Mouse (Mus musculus) kidney, embryonic 16.5 days (tissue): ENCODE measurements around the gene Rrp8. TPM values are rescaled to one million over a fixed set of nuclear protein-coding genes. Genes with fewer than 3 reads are reported as not detected.

Experiments used
- ATAC-seq: fragments of 200-750 bp; cut with Nextera tagmentation; 2 replicates; pipeline ENCODE4 v1.8.0; 2017; ENCODE audit warnings: moderate TSS enrichment; ENCODE audit not compliant: low FRiP score, low TSS enrichment
- H3K27ac ChIP-seq: fragments of 300-500 bp; sonication (generic); 2 replicates; pipeline ENCODE4 v1.5.1; 2014; ENCODE audit warnings: low read length
- H3K27me3 ChIP-seq: fragments of 300-500 bp; sonication (generic); 2 replicates; pipeline ENCODE4 v1.6.1; 2014; ENCODE audit warnings: low read length, control low read depth, mixed read lengths; ENCODE audit not compliant: insufficient read depth
- H3K36me3 ChIP-seq: fragments of 300-500 bp; sonication (generic); 2 replicates; pipeline ENCODE4 v1.6.1; 2014; ENCODE audit warnings: low read length, control low read depth, mixed read lengths; ENCODE audit not compliant: insufficient read depth
- H3K4me1 ChIP-seq: fragments of 300-500 bp; sonication (generic); 2 replicates; pipeline ENCODE4 v1.6.1; 2014; ENCODE audit warnings: low read length, control low read depth, mixed read lengths; ENCODE audit not compliant: insufficient read depth
- H3K4me2 ChIP-seq: fragments of 300-500 bp; sonication (generic); replicated peaks from 2 replicates; pipeline ENCODE4 v1.6.1; 2014; ENCODE audit warnings: low read depth, low read length
- H3K4me3 ChIP-seq: fragments of 300-500 bp; sonication (generic); 2 replicates; pipeline ENCODE4 v1.5.1; 2014; ENCODE audit warnings: mild to moderate bottlenecking, low read length
- H3K9ac ChIP-seq: fragments of 300-500 bp; sonication (generic); replicated peaks from 2 replicates; pipeline ENCODE4 v1.6.1; 2014; ENCODE audit warnings: low read length
- H3K9me3 ChIP-seq: fragments of 300-500 bp; sonication (generic); 2 replicates; pipeline ENCODE4 v1.6.1; 2016; ENCODE audit warnings: low read length, control low read depth
- WGBS: fragments of 180-500 bp; shearing (Covaris S2); extraction: QIAGEN DNeasy Blood & Tissue Kit; methylation state at CpG from one replicate; pipeline ENCODE4 v1.1.7; 2014; 5-methylcytosine and 5-hydroxymethylcytosine counted together
- polyA plus RNA-seq: library from polyadenylated mRNA; unstranded; fragments of >200 nt; fragmentation: Nextera tagmentation; extraction: Ambion mirVana; gene quantifications from 2 replicates; pipeline ENCODE4 v1.2.1, GENCODE M21; 2015

Rrp8 gene
- polyA plus RNA-seq: 42.9 TPM in 2 replicates

DNA sequence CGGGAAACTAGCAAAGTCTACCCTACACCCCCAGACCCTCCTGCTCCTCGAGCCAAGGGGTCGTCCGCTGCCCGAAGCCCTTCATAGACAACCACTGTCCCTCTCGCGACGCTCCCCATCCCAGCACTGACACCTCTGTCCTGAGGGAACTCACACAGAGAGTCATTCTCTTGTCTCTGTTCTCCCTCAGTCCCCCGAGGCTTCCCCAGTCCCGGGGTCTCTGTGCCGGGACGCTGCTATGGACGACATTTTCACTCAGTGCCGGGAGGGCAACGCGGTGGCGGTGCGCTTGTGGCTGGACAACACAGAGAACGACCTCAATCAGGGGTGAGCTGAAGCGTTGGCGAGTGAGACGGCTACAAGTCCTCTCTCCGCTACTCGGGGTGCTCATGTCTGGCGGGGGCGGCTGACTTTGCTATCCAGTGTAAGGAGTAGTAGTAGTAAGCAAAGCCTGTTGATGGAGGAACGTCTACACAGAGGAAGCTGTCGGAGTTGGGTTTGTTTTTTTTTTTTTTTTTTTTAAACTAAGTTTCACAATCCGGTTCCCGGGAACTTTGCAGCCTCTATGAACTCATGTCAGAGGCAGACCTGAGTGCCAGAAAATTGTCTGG is at the start of gene Rrp8:
Gene Rrp8 (minus strand): TSS at position 475 of the 611 bp plus-strand sequence.
- Histone ChIP-seq H3K4me2 (peak within 1 kb of the TSS; percentile 79), H3K4me1 (peaks cover 36% of the 10 kb centered on the region), H3K36me3 (peaks cover 48% of the 10 kb centered on the region), H3K27me3 (no peaks in the 10 kb centered on the region), H3K27ac (peak within 1 kb of the TSS; percentile 95), H3K9me3 (no peaks in the 10 kb centered on the region), H3K9ac (peak within 1 kb of the TSS; percentile 85), H3K4me3 (peak within 1 kb of the TSS; percentile 72)
- WGBS: under 1% methylated on average over 30 of the region's 30 CpGs
- ATAC-seq: peak; percentile 1; the same call in 1 of the 2 replicates

DNA sequence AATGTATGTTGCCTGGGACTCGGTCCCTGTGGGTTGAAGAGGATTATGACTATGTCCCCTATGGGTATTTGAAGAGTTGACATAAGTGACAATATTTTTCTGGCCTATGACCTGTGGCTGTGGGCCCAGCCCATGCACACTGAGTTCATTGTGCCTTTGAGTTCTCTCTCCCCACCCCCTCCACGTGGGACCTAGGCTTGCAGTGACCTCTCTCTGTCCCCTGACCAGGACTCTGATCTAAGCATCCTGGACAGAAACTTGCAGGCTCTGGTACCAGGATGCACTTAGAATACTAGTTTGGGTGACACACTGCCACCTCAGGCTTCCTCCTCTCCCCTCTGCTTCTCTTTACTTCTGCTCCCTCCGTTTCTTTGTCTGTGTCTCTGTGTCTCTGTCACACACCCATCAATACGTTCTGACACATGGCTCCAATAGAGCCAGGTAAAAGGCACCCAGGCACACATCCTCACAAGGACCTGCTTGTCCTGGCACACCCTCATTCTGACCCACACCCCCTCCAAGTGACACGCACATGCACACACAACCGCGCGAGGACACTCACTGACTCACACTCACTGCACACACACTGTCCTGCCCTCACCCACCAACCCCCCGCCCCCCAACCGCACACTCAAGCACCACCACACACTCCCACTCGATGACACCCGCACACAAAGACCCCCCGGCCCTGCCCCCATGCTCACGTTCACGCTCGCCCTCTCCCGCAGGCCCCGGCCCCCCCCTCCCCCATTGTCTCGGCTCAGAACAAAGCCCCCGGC is 49.5 kb upstream of the Rrp8 start:
- WGBS: 3% methylated on average over 15 of the region's 20 CpGs
- H3K4me2 ChIP-seq: peak overlapping the region; percentile 62

GRCm38 (mm10) chr7:105784556-105784955 is 47.4 kb upstream of the Rrp8 start:
- no peak for ATAC-seq
- Histone ChIP-seq H3K36me3 (peaks cover 17% of the 10 kb centered on the region), H3K4me1 (peaks cover 45% of the 10 kb centered on the region), H3K4me3 (peak overlapping the region; percentile 11; the same call in 1 of the 2 replicates), H3K27me3 (no peaks in the 10 kb centered on the region), H3K27ac (peak overlapping the region; percentile 8), H3K4me2 (peak overlapping the region; percentile 62), H3K9me3 (no peaks in the 10 kb centered on the region), H3K9ac (peak overlapping the region; percentile 45)
- 10% methylated on average over 4 of the region's 4 CpGs for WGBS

More for the DNA sequence above, 49.5 kb upstream of the Rrp8 start:
- peaks cover 45% of the 10 kb centered on the region for H3K4me1 ChIP-seq
- peak; percentile 63 for ATAC-seq
- peak overlapping the region; percentile 97 for H3K9ac ChIP-seq
- H3K9me3 ChIP-seq: no peaks in the 10 kb centered on the region
- peak overlapping the region; percentile 90 for H3K4me3 ChIP-seq
- peaks cover 7% of the 10 kb centered on the region; the same call in 1 of the 2 replicates for H3K36me3 ChIP-seq
- peak overlapping the region; percentile 85 for H3K27ac ChIP-seq
- H3K27me3 ChIP-seq: no peaks in the 10 kb centered on the region

GRCm38 (mm10) chr7:105783861-105784260 is 46.7 kb upstream of the Rrp8 start:
- Histone ChIP-seq H3K9ac (no peak overlapping the region), H3K27me3 (no peaks in the 10 kb centered on the region), H3K9me3 (no peaks in the 10 kb centered on the region), H3K4me3 (no peak overlapping the region), H3K4me2 (no peak overlapping the region), H3K4me1 (peaks cover 52% of the 10 kb centered on the region), H3K27ac (peak overlapping the region; percentile 8; the same call in 1 of the 2 replicates), H3K36me3 (peaks cover 17% of the 10 kb centered on the region)
- no peak for ATAC-seq
- WGBS: 40% methylated on average over 4 of the region's 4 CpGs

- WGBS: 11% methylated on average over 4 of the region's 4 CpGs
- peak; percentile 86 for ATAC-seq
- H3K4me1 ChIP-seq: peaks cover 48% of the 10 kb centered on the region
- peak overlapping the region; percentile 48 for H3K4me2 ChIP-seq
- no peaks in the 10 kb centered on the region for H3K27me3 ChIP-seq
- H3K4me3 ChIP-seq: peak overlapping the region; percentile 27
- peaks cover 17% of the 10 kb centered on the region for H3K36me3 ChIP-seq
- peak overlapping the region; percentile 95 for H3K27ac ChIP-seq
- H3K9ac ChIP-seq: peak overlapping the region; percentile 59
- H3K9me3 ChIP-seq: no peaks in the 10 kb centered on the region
Measured at GRCm38 (mm10) chr7:105778553-105779265, 41.5 kb upstream of the Rrp8 start.

- WGBS: 25% methylated on average over 13 of the region's 13 CpGs
- Histone ChIP-seq H3K27ac (peak overlapping the region; percentile 95), H3K27me3 (no peaks in the 10 kb centered on the region), H3K4me2 (peak overlapping the region; percentile 48), H3K4me1 (peaks cover 48% of the 10 kb centered on the region), H3K36me3 (peaks cover 15% of the 10 kb centered on the region), H3K9me3 (no peaks in the 10 kb centered on the region), H3K4me3 (peak overlapping the region; percentile 27), H3K9ac (peak overlapping the region; percentile 59)
- ATAC-seq: peak; percentile 73
Measured at GRCm38 (mm10) chr7:105777797-105778552, 40.8 kb upstream of the Rrp8 start.

DNA sequence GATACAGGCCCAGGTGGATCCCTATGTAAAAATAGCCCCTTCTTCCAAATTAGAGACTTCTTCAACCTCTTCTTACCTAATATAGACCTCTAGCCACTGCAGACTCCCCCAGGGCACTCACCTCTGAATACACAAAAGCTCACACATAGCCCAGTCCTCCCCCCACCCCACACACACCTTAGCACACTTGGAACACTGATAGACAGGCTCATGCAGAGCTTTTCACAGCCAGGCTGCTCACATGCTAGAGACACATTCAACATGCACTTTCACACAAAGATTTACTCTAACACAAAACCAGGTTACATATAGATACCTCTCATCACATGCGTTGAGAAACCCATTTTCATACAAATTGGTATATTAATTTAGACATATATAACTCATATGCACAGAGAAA is 40.1 kb upstream of the Rrp8 start:
- Histone ChIP-seq H3K4me1 (peaks cover 43% of the 10 kb centered on the region), H3K9ac (no peak overlapping the region), H3K27me3 (no peaks in the 10 kb centered on the region), H3K9me3 (no peaks in the 10 kb centered on the region), H3K4me3 (no peak overlapping the region; the same call in 1 of the 2 replicates), H3K36me3 (peaks cover 20% of the 10 kb centered on the region), H3K27ac (peak overlapping the region; percentile 95), H3K4me2 (peak overlapping the region; percentile 48)
- 83% methylated on average over 1 of the region's 1 CpGs for WGBS
- ATAC-seq: no peak

- H3K4me3 ChIP-seq: no peak overlapping the region
- no peak overlapping the region for H3K9ac ChIP-seq
- peaks cover 46% of the 10 kb centered on the region for H3K4me1 ChIP-seq
- ATAC-seq: no peak
- WGBS: 83% methylated on average over 2 of the region's 2 CpGs
- no peaks in the 10 kb centered on the region for H3K9me3 ChIP-seq
- H3K27me3 ChIP-seq: no peaks in the 10 kb centered on the region
- no peak overlapping the region for H3K4me2 ChIP-seq
- no peak overlapping the region for H3K27ac ChIP-seq
- H3K36me3 ChIP-seq: peaks cover 29% of the 10 kb centered on the region
Measured at GRCm38 (mm10) chr7:105776026-105776425, 38.8 kb upstream of the Rrp8 start.

DNA sequence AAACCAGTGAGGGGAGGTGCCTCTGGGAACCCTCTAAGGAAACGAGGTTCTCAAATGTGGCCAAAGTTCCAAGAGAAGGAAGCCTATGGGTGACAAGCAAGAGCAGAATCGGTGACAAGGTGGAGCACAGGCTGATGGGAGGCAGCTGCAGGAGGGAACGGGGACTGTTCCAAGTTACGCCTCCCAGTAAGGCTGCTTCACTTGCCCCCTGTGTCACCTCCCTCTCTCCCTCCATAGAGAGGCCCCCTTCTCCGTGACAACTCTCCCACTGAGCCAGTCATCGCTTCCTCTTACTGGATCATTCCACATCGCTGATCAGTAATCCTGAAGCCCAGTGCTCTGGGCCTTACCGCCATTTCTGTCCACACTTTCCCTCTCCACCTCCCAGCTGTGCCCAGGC is 37.5 kb upstream of the Rrp8 start:
- WGBS: 26% methylated on average over 8 of the region's 8 CpGs
- ATAC-seq: peak; percentile 71
- no peak overlapping the region for H3K4me3 ChIP-seq
- no peak overlapping the region; the same call in 1 of the 2 replicates for H3K9ac ChIP-seq
- peak overlapping the region; percentile 26; the same call in 1 of the 2 replicates for H3K4me2 ChIP-seq
- no peaks in the 10 kb centered on the region for H3K9me3 ChIP-seq
- H3K27me3 ChIP-seq: no peaks in the 10 kb centered on the region
- H3K4me1 ChIP-seq: peaks cover 50% of the 10 kb centered on the region
- H3K36me3 ChIP-seq: peaks cover 23% of the 10 kb centered on the region
- H3K27ac ChIP-seq: peak overlapping the region; percentile 51
